Mouse (Mus musculus) heart, postnatal 0 days (tissue): ENCODE results near the gene Fgf18. TPM values are rescaled to one million over a fixed set of nuclear protein-coding genes. Genes with fewer than 3 reads are reported as not detected.
A peak's percentile ranks its signal among the peaks of the same experiment; 100 is the strongest.

Experiments
- ATAC-seq: fragments of 200-750 bp; cut with Nextera tagmentation; 2 replicates; pipeline ENCODE4 v1.8.0; 2017; ENCODE audit warnings: low read depth, moderate number of reproducible peaks, moderate library complexity; ENCODE audit not compliant: insufficient read depth
- DNase-seq: peaks from one replicate; pipeline ENCODE4 v3.0.0-alpha.2; 2016; ENCODE audit warnings: low spot score
- H3K27ac ChIP-seq: fragments of 300-500 bp; sonication (generic); 2 replicates; pipeline ENCODE4 v1.5.1; 2014; ENCODE audit warnings: low read depth, mild to moderate bottlenecking
- H3K27me3 ChIP-seq: fragments of 300-500 bp; sonication (generic); 2 replicates; pipeline ENCODE4 v1.6.1; 2014; ENCODE audit warnings: low read length, mixed read lengths; ENCODE audit not compliant: control insufficient read depth, insufficient read depth
- H3K36me3 ChIP-seq: fragments of 300-500 bp; sonication (generic); replicated peaks from 2 replicates; pipeline ENCODE4 v1.6.1; 2014; ENCODE audit warnings: low read length, mixed read lengths; ENCODE audit not compliant: control insufficient read depth, insufficient read depth
- H3K4me1 ChIP-seq: fragments of 300-500 bp; sonication (generic); 2 replicates; pipeline ENCODE4 v1.6.1; 2014; ENCODE audit warnings: antibody characterized with exemption; ENCODE audit not compliant: control insufficient read depth, insufficient read depth
- H3K4me2 ChIP-seq: fragments of 300-500 bp; sonication (generic); 2 replicates; pipeline ENCODE4 v1.6.1; 2014; ENCODE audit warnings: low read depth, mild to moderate bottlenecking, low read length, moderate library complexity
- H3K4me3 ChIP-seq: fragments of 300-500 bp; sonication (generic); 2 replicates; pipeline ENCODE4 v1.5.1; 2014; ENCODE audit warnings: low read depth, low read length
- H3K9ac ChIP-seq: fragments of 300-500 bp; sonication (generic); replicated peaks from 2 replicates; pipeline ENCODE4 v1.6.1; 2014; ENCODE audit warnings: low read depth, low read length, mixed read lengths
- H3K9me3 ChIP-seq: fragments of 300-500 bp; sonication (generic); replicated peaks from 2 replicates; pipeline ENCODE4 v1.6.1; 2016; ENCODE audit warnings: low read length; ENCODE audit not compliant: control insufficient read depth
- CTCF ChIP-seq: IDR thresholded peaks from 2 replicates; pipeline ENCODE4 v1.5.1; 2016; ENCODE audit warnings: antibody characterized with exemption, control low read depth, low read depth
- EP300 ChIP-seq: IDR thresholded peaks from 2 replicates; pipeline ENCODE4 v1.6.1; 2016; ENCODE audit warnings: antibody characterized with exemption, low read depth
- WGBS: fragments of 180-500 bp; shearing (Covaris S2); extraction: QIAGEN DNeasy Blood & Tissue Kit; methylation state at CpG from one replicate; pipeline ENCODE4 v1.1.7; 2014; 5-methylcytosine and 5-hydroxymethylcytosine counted together
- polyA plus RNA-seq: library from polyadenylated mRNA; unstranded; fragments of >200 nt; fragmentation: Nextera tagmentation; extraction: Ambion mirVana; gene quantifications from 2 replicates; pipeline ENCODE4 v1.2.1, GENCODE M21; 2015
- total RNA-seq: library from RNA; depleted of rRNA; stranded (reverse); fragments of >200 nt; gene quantifications from 2 replicates; pipeline ENCODE4 v1.2.3, GENCODE M21; 2014; ENCODE audit warnings: low replicate concordance

Gene Fgf18
- total and polyA plus RNA-seq, 2 experiments from 2014 or later, result 10.5 to 10.7 TPM

GRCm38 (mm10) chr11:33098446-33098845 is 48.8 kb downstream of the Fgf18 start:
- no peak overlapping the region for H3K4me3 ChIP-seq
- H3K4me1 ChIP-seq, result no peaks in the 10 kb centered on the region
- H3K4me2 ChIP-seq, result no peak overlapping the region
- no peak overlapping the region for H3K27ac ChIP-seq
- WGBS, result 72% methylated on average over 12 of the region's 12 CpGs
- ATAC-seq (peak; percentile 19), DNase-seq (no peak)
- H3K9me3 ChIP-seq, result no peaks in the 10 kb centered on the region
- H3K27me3 ChIP-seq, result no peaks in the 10 kb centered on the region
- no peak overlapping the region for H3K9ac ChIP-seq
- no peaks in the 10 kb centered on the region for H3K36me3 ChIP-seq
- TF ChIP-seq EP300 (no peak), CTCF (no peak)

GRCm38 (mm10) chr11:33097855-33098254 is 49.3 kb downstream of the Fgf18 start:
- ATAC-seq, result no peak; the same call in 1 of the 2 replicates
- Histone ChIP-seq H3K36me3 (no peaks in the 10 kb centered on the region), H3K27ac (no peak overlapping the region), H3K4me1 (no peaks in the 10 kb centered on the region), H3K9ac (no peak overlapping the region), H3K9me3 (no peaks in the 10 kb centered on the region), H3K4me2 (no peak overlapping the region), H3K4me3 (no peak overlapping the region), H3K27me3 (no peaks in the 10 kb centered on the region)
- TF ChIP-seq EP300, result no peak
- TF ChIP-seq CTCF, result peak; percentile 66
- no peak for DNase-seq
- WGBS, result 38% methylated on average over 8 of the region's 8 CpGs

- DNase-seq (no peak), ATAC-seq (no peak)
- WGBS, result 43% methylated on average over 6 of the region's 6 CpGs
- no peaks in the 10 kb centered on the region for H3K36me3 ChIP-seq
- no peak overlapping the region for H3K9ac ChIP-seq
- no peak overlapping the region for H3K4me3 ChIP-seq
- H3K9me3 ChIP-seq, result no peaks in the 10 kb centered on the region
- H3K27me3 ChIP-seq, result no peaks in the 10 kb centered on the region
- no peak overlapping the region for H3K27ac ChIP-seq
- H3K4me1 ChIP-seq, result peaks cover 4% of the 10 kb centered on the region; the same call in 1 of the 2 replicates
- H3K4me2 ChIP-seq, result no peak overlapping the region
- TF ChIP-seq EP300 (no peak), CTCF (no peak)
These were observed 57.3 kb downstream of the Fgf18 start for GRCm38 (mm10) chr11:33089856-33090255.

GRCm38 (mm10) chr11:33088181-33088580 is 59.0 kb downstream of the Fgf18 start:
- Histone ChIP-seq H3K27me3 (no peaks in the 10 kb centered on the region), H3K27ac (no peak overlapping the region), H3K36me3 (no peaks in the 10 kb centered on the region), H3K9ac (no peak overlapping the region), H3K9me3 (no peaks in the 10 kb centered on the region), H3K4me2 (no peak overlapping the region), H3K4me1 (peaks cover 4% of the 10 kb centered on the region; the same call in 1 of the 2 replicates), H3K4me3 (no peak overlapping the region)
- TF ChIP-seq CTCF, result no peak
- no peak for TF ChIP-seq EP300
- 12% methylated on average over 1 of the region's 1 CpGs for WGBS
- DNase-seq, result no peak
- ATAC-seq, result no peak

GRCm38 (mm10) chr11:33086046-33086445 is 61.2 kb downstream of the Fgf18 start:
- no peaks in the 10 kb centered on the region for H3K36me3 ChIP-seq
- H3K4me3 ChIP-seq, result no peak overlapping the region
- TF ChIP-seq EP300 (no peak), CTCF (no peak)
- no peak for DNase-seq
- no peak overlapping the region for H3K4me2 ChIP-seq
- ATAC-seq, result no peak
- peaks cover 4% of the 10 kb centered on the region; the same call in 1 of the 2 replicates for H3K4me1 ChIP-seq
- H3K9ac ChIP-seq, result no peak overlapping the region
- H3K27ac ChIP-seq, result no peak overlapping the region
- 70% methylated on average over 1 of the region's 1 CpGs for WGBS
- no peaks in the 10 kb centered on the region for H3K9me3 ChIP-seq
- H3K27me3 ChIP-seq, result no peaks in the 10 kb centered on the region

GRCm38 (mm10) chr11:33085514-33085913 is 61.7 kb downstream of the Fgf18 start:
- 75% methylated on average over 4 of the region's 4 CpGs for WGBS
- no peak for TF ChIP-seq CTCF
- TF ChIP-seq EP300, result no peak
- no peaks in the 10 kb centered on the region for H3K27me3 ChIP-seq

More at GRCm38 (mm10) chr11:33085514-33085913, 61.7 kb downstream of the Fgf18 start:
- ATAC-seq (no peak), DNase-seq (no peak)
- Histone ChIP-seq H3K4me3 (no peak overlapping the region), H3K4me2 (no peak overlapping the region), H3K27ac (no peak overlapping the region), H3K36me3 (no peaks in the 10 kb centered on the region), H3K4me1 (peaks cover 4% of the 10 kb centered on the region; the same call in 1 of the 2 replicates), H3K9me3 (no peaks in the 10 kb centered on the region), H3K9ac (no peak overlapping the region)
